Mouse (Mus musculus) thymus, postnatal 10 days (tissue): Measurements from ENCODE around the gene Fcgr4.
"Not testable (repeated sequence)": the region's sequence is repeated elsewhere in the genome, so short reads cannot be mapped to it uniquely, and the experiment has no call there.

Experiments used
- DNase-seq, 2 experiments: peaks; one replicate each; pipeline ENCODE4 v3.0.0; 2021; ENCODE audit warnings: low spot score in 2 of 2

The Fcgr4 gene

GRCm38 (mm10) chr1:171018737-171019136 is at the start of gene Fcgr4:
Fcgr4 (plus strand) TSS chr1:171018920.
- DNase-seq: no peak

GRCm38 (mm10) chr1:170972494-170972893 is 46.2 kb upstream of the Fcgr4 start:
- DNase-seq: no peak

GRCm38 (mm10) chr1:170972936-170973335 is 45.8 kb upstream of the Fcgr4 start:
- DNase-seq: no peak

- no peak for DNase-seq
Observed at GRCm38 (mm10) chr1:170974171-170974570, 44.5 kb upstream of the Fcgr4 start.

- DNase-seq: no peak
Observed at GRCm38 (mm10) chr1:170974736-170975135, 44.0 kb upstream of the Fcgr4 start.

GRCm38 (mm10) chr1:170975350-170975749 is 43.4 kb upstream of the Fcgr4 start:
- not testable (repeated sequence) for DNase-seq

GRCm38 (mm10) chr1:170975751-170976161 is 43.0 kb upstream of the Fcgr4 start:
- DNase-seq: no peak

- no peak for DNase-seq
Observed at GRCm38 (mm10) chr1:170976447-170976846, 42.3 kb upstream of the Fcgr4 start, which contains the start of gene Fcgr2b. Fcgr2b (minus strand) TSS chr1:170976547.

GRCm38 (mm10) chr1:170978601-170979000 is 40.1 kb upstream of the Fcgr4 start:
- no peak for DNase-seq

- DNase-seq: not testable (repeated sequence)
Observed at GRCm38 (mm10) chr1:170981679-170982078, 37.0 kb upstream of the Fcgr4 start.

- no peak for DNase-seq
Observed at GRCm38 (mm10) chr1:170982301-170982700, 36.4 kb upstream of the Fcgr4 start.

GRCm38 (mm10) chr1:170983066-170983465 is 35.7 kb upstream of the Fcgr4 start:
- DNase-seq: no peak

GRCm38 (mm10) chr1:170985092-170985491 is 33.6 kb upstream of the Fcgr4 start:
- no peak for DNase-seq

- DNase-seq: no peak
Observed at GRCm38 (mm10) chr1:170985861-170986260, 32.9 kb upstream of the Fcgr4 start.

GRCm38 (mm10) chr1:170989656-170990055 is 29.1 kb upstream of the Fcgr4 start:
- DNase-seq: no peak

- peak in 1 of 2 experiments; percentile 8 for DNase-seq
Observed at GRCm38 (mm10) chr1:170992550-170992949, 26.2 kb upstream of the Fcgr4 start.

- DNase-seq: no peak
Observed at GRCm38 (mm10) chr1:170996034-170996433, 22.7 kb upstream of the Fcgr4 start.

- DNase-seq: peak; percentile 10 to 59
Observed at GRCm38 (mm10) chr1:170996753-170997152, 22.0 kb upstream of the Fcgr4 start.

- peak in 1 of 2 experiments; percentile 23 for DNase-seq
Observed at GRCm38 (mm10) chr1:170997756-170998655, 20.7 kb upstream of the Fcgr4 start.

- DNase-seq: no peak
Observed at GRCm38 (mm10) chr1:170999811-171000210, 18.9 kb upstream of the Fcgr4 start.

- DNase-seq: no peak
Observed at GRCm38 (mm10) chr1:171005081-171005480, 13.6 kb upstream of the Fcgr4 start.

- DNase-seq: no peak
Observed at GRCm38 (mm10) chr1:171005586-171005985, 13.1 kb upstream of the Fcgr4 start.

- DNase-seq: no peak
Observed at GRCm38 (mm10) chr1:171006335-171006734, 12.4 kb upstream of the Fcgr4 start.
